Mouse (Mus musculus) limb, embryonic 11.5 days (tissue): ENCODE results near the gene Hps4. TPM values are rescaled to one million over a fixed set of nuclear protein-coding genes. Genes with fewer than 3 reads are reported as not detected.

Experiments
- ATAC-seq: fragments of 200-750 bp; cut with Nextera tagmentation; 2 replicates; pipeline ENCODE4 v1.8.0; 2017; ENCODE audit warnings: low read depth; ENCODE audit not compliant: insufficient number of reproducible peaks, low FRiP score, low TSS enrichment
- DNase-seq: peaks from one replicate; pipeline ENCODE4 v3.0.0-alpha.2; 2015; ENCODE audit warnings: low spot score
- H3K27ac ChIP-seq: fragments of 300-500 bp; sonication (generic); replicated peaks from 2 replicates; pipeline ENCODE4 v1.5.1; 2014; ENCODE audit warnings: low read depth, mild to moderate bottlenecking, low read length
- H3K27me3 ChIP-seq: fragments of 300-500 bp; sonication (generic); 2 replicates; pipeline ENCODE4 v1.6.1; 2014; ENCODE audit warnings: mild to moderate bottlenecking, low read length, mixed read lengths; ENCODE audit not compliant: control insufficient read depth, insufficient read depth
- H3K36me3 ChIP-seq: fragments of 300-500 bp; sonication (generic); 2 replicates; pipeline ENCODE4 v1.6.1; 2014; ENCODE audit warnings: mild to moderate bottlenecking, low read length, moderate library complexity, mixed read lengths; ENCODE audit not compliant: control insufficient read depth, insufficient read depth
- H3K4me1 ChIP-seq: fragments of 300-500 bp; sonication (generic); 2 replicates; pipeline ENCODE4 v1.6.1; 2014; ENCODE audit warnings: low read length, mixed read lengths; ENCODE audit not compliant: control insufficient read depth, insufficient read depth
- H3K4me2 ChIP-seq: fragments of 300-500 bp; sonication (generic); 2 replicates; pipeline ENCODE4 v1.6.1; 2014; ENCODE audit warnings: low read depth, mild to moderate bottlenecking, moderate library complexity; ENCODE audit not compliant: severe bottlenecking
- H3K4me3 ChIP-seq: fragments of 300-500 bp; sonication (generic); 2 replicates; pipeline ENCODE4 v1.5.1; 2014; ENCODE audit warnings: low read depth, low read length
- H3K9ac ChIP-seq: fragments of 300-500 bp; sonication (generic); 2 replicates; pipeline ENCODE4 v1.6.1; 2014; ENCODE audit warnings: mild to moderate bottlenecking, low read length
- H3K9me3 ChIP-seq: fragments of 300-500 bp; sonication (generic); 2 replicates; pipeline ENCODE4 v1.6.1; 2016; ENCODE audit warnings: low read length; ENCODE audit not compliant: control insufficient read depth
- WGBS: fragments of 180-500 bp; shearing (Covaris S2); extraction: QIAGEN DNeasy Blood & Tissue Kit; methylation state at CpG from one replicate; pipeline ENCODE4 v1.1.7; 2014; 5-methylcytosine and 5-hydroxymethylcytosine counted together
- polyA plus RNA-seq: library from polyadenylated mRNA; unstranded; fragments of >200 nt; fragmentation: Nextera tagmentation; extraction: Ambion mirVana; gene quantifications from 2 replicates; pipeline ENCODE4 v1.2.1, GENCODE M21; 2014

Hps4 gene
- polyA plus RNA-seq, 1 experiment from 2014 or later = 38.4 TPM

DNA sequence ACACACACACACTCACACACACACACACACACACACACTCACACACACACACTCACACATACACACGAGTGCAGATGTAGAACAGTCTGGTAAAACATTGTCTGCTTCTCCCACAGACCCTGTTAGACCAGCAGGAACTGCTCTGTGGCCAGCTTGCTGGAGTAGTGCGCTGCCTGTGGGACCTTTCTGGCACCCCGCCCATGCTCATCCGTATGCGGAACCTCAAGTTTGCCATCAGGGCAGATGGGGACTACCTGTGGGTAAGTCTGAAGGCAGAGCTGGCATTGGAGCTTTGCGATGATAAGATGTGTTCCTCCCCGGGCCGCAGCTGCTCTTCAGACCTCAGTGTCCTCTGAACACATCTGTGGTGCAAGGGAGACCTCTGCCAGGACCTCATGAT lies 6.3 kb downstream of the Hps4 start:
- no peak for ATAC-seq
- Histone ChIP-seq H3K4me3 (no peak overlapping the region), H3K4me1 (no peaks in the 10 kb centered on the region), H3K27ac (no peak overlapping the region), H3K36me3 (peaks cover 7% of the 10 kb centered on the region), H3K4me2 (no peak overlapping the region), H3K9me3 (no peaks in the 10 kb centered on the region), H3K27me3 (no peaks in the 10 kb centered on the region), H3K9ac (no peak overlapping the region)
- 94% methylated on average over 8 of the region's 8 CpGs for WGBS
- no peak for DNase-seq

DNA sequence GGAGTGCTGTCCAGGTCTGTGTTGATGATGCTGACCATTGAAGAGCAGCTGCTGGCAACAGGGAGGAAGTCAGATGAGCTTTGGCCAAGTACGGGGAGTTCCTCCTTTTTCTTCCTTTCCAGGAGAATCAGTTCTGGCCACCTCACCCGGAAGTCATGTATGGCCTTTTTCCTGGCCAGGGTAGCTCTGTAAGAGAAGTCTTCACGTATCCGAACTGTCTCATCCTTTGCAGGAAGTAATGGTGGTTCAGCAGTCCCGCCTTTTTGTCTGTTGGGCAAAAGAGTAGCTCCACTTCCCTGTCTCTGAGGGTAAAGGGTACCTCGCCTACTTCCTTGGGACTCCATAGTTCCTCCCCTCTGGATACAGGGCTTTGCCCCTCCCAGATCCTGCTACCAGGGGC lies 12.6 kb downstream of the Hps4 start:
- Histone ChIP-seq H3K4me2 (no peak overlapping the region), H3K9ac (no peak overlapping the region), H3K4me1 (no peaks in the 10 kb centered on the region), H3K4me3 (no peak overlapping the region), H3K9me3 (no peaks in the 10 kb centered on the region), H3K36me3 (peaks cover 7% of the 10 kb centered on the region), H3K27ac (no peak overlapping the region), H3K27me3 (no peaks in the 10 kb centered on the region)
- WGBS = 86% methylated on average over 6 of the region's 6 CpGs
- no peak for ATAC-seq
- DNase-seq = no peak

DNA sequence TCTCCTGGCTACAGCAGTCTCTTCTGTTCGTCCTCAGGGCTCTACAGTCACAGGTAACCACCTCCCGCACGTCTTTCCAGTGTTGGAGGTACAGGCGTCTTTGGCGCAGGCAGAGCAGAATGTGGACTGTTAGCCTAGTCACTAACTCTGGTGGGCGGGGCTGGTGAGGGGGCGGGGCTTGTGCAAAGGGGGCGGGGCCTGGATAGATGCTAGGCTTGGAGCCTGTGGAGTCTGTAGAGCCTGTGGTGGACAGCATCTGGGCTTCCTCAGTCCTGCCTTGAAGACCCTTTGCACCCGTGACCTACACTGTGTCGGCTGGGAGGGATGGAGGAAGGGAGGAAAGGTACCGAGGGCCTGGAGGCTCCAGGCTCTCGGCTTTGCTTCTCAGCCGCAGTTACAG lies 13.0 kb downstream of the Hps4 start, which contains the start of gene Gm6583:
Gene Gm6583, minus strand, starts transcription at position 124 of the 400 bp plus-strand sequence.
- ATAC-seq (no peak), DNase-seq (no peak)
- no peak within 1 kb of the TSS for H3K4me2 ChIP-seq
- H3K36me3 ChIP-seq = peaks cover 5% of the 10 kb centered on the region
- H3K9ac ChIP-seq = no peak within 1 kb of the TSS
- H3K27me3 ChIP-seq = no peaks in the 10 kb centered on the region
- no peak within 1 kb of the TSS for H3K4me3 ChIP-seq
- no peaks in the 10 kb centered on the region for H3K4me1 ChIP-seq
- H3K9me3 ChIP-seq = no peaks in the 10 kb centered on the region
- no peak within 1 kb of the TSS for H3K27ac ChIP-seq
- whole genome bisulfite sequencing = 64% methylated on average over 13 of the region's 13 CpGs

DNA sequence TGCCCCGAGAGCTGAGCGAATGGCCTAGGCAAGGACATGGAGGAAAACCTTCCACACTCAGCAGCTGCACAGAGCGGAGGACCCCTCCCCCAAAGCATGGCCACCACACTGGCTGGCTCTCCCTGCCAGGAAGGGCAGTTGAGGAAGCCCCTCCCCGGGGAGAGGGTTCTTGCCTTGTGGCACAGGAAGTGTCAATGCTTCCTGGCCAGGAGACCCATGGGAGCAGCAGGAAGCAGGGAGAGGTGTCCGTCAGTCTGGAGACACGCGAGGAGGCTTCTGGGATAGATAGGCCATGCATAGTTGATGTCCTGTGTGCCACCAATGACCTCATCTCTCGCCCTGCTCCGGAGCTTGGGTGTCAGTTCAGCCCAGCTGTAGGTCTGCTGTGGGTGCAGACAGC lies 13.4 kb downstream of the Hps4 start:
- Histone ChIP-seq H3K4me3 (no peak overlapping the region), H3K4me1 (no peaks in the 10 kb centered on the region), H3K9me3 (no peaks in the 10 kb centered on the region), H3K9ac (no peak overlapping the region), H3K4me2 (no peak overlapping the region), H3K27ac (no peak overlapping the region), H3K27me3 (no peaks in the 10 kb centered on the region), H3K36me3 (peaks cover 5% of the 10 kb centered on the region)
- ATAC-seq (no peak), DNase-seq (no peak)
- WGBS = 94% methylated on average over 9 of the region's 9 CpGs

DNA sequence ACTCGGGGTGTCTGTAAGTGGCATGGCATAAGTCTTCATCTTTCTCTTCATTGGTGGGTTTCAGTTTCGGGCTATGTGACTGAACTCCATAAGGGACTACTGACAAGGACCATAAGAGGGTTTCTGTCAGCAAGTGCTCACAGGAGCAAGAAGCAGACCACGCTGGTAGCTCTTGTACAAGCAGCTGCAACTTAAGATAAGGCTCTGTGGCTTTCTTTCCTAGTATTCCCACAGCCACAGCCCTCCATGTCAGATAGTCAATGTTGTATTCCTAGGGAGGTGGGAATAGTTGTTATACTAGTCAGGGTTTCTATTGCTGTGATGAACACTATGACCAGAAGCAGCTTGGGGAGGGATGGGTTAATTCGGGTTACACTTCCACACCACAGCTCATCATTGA lies 16.6 kb downstream of the Hps4 start:
- Histone ChIP-seq H3K27ac (no peak overlapping the region), H3K9ac (no peak overlapping the region), H3K27me3 (no peaks in the 10 kb centered on the region), H3K4me2 (no peak overlapping the region), H3K36me3 (peaks cover 7% of the 10 kb centered on the region), H3K4me1 (no peaks in the 10 kb centered on the region), H3K4me3 (no peak overlapping the region), H3K9me3 (no peaks in the 10 kb centered on the region)
- DNase-seq (no peak), ATAC-seq (no peak)
- WGBS = 90% methylated on average over 4 of the region's 4 CpGs

DNA sequence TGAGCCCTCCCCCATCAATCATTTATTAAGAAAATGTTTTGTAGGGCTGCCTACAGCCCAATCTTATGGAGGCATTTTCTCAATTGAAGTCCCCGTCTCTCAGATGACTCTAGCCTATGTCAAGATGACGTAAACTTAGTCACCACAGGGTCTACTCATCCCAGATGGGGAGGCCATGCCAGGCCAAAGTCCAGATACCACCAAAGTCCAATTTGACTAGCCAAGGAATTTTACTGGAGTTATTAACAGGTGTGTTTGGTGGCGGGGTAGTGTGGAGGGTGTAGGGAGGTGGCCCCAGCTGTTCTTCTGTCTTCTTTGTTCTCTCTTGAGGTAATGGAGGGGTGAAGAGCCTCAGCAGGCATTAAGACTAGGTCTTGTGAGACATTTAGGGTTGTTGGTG lies 17.2 kb downstream of the Hps4 start:
- ATAC-seq (no peak), DNase-seq (no peak)
- Histone ChIP-seq H3K27me3 (no peaks in the 10 kb centered on the region), H3K27ac (no peak overlapping the region), H3K4me2 (no peak overlapping the region), H3K4me1 (peaks cover 3% of the 10 kb centered on the region; the same call in 1 of the 2 replicates), H3K9me3 (no peaks in the 10 kb centered on the region), H3K4me3 (no peak overlapping the region), H3K9ac (no peak overlapping the region), H3K36me3 (peaks cover 11% of the 10 kb centered on the region)
- WGBS = 65% methylated on average over 3 of the region's 3 CpGs

DNA sequence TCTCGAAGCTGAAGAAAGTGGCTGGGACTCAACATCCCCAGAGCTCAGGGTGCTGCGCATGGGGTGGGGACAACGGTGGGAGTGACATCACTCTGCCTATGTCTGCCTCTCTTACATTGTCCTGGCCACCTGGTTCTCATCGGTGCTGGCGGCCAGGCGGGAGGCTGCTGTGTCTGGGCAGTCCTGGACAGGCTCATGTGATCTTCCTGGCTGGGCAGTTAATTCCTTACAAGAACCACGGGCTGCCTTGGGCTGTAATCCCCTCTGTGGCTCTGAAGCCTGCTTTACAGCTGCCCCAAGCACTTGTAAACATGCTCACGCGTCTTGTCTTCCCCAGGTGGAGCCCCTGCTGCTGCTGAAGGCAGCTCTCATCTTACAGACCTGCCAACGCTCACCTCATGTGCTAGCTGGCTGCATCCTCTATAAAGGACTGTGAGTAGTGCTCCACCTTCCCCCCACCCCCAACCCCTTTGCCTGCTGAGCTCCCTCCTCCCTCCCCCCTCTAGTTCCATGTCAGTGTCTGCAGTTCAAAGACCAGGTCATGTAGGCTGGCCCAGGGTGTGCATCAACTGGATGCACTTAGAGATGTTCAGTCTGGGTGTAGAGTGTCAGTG lies 21.4 kb downstream of the Hps4 start:
- peak; percentile 31 for DNase-seq
- ATAC-seq = peak; percentile 67; the same call in 1 of the 2 replicates
- Histone ChIP-seq H3K4me3 (no peak overlapping the region), H3K4me1 (peaks cover 3% of the 10 kb centered on the region; the same call in 1 of the 2 replicates), H3K27me3 (no peaks in the 10 kb centered on the region), H3K9ac (no peak overlapping the region), H3K4me2 (no peak overlapping the region), H3K27ac (peak overlapping the region; percentile 65), H3K36me3 (peaks cover 17% of the 10 kb centered on the region), H3K9me3 (no peaks in the 10 kb centered on the region)
- 32% methylated on average over 10 of the region's 10 CpGs for WGBS

DNA sequence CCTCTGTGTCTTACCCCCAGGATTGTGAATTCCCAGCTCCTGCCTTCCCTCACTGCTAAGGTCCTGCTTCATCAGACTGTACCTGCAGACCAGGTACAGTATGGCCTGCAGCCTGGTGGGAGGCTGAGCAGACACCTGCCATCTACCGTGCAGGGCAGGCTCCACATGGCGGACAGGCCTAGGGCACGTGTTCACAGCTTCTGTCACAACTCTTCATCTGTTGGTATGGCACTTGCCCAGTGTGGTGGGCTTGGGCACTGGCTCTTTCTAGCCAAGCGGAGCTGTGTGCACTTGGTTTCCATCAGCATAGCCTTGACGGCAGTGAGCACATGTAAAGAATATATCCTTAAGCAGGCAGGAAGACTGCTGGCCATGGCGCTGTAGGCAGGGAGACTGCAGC lies 24.0 kb downstream of the Hps4 start:
- no peak overlapping the region for H3K27ac ChIP-seq
- H3K9me3 ChIP-seq = no peaks in the 10 kb centered on the region
- DNase-seq (no peak), ATAC-seq (no peak)
- 93% methylated on average over 6 of the region's 6 CpGs for WGBS
- no peak overlapping the region for H3K4me2 ChIP-seq
- peaks cover 23% of the 10 kb centered on the region for H3K36me3 ChIP-seq
- H3K4me1 ChIP-seq = peaks cover 3% of the 10 kb centered on the region; the same call in 1 of the 2 replicates
- H3K9ac ChIP-seq = no peak overlapping the region
- H3K27me3 ChIP-seq = no peaks in the 10 kb centered on the region
- H3K4me3 ChIP-seq = no peak overlapping the region

DNA sequence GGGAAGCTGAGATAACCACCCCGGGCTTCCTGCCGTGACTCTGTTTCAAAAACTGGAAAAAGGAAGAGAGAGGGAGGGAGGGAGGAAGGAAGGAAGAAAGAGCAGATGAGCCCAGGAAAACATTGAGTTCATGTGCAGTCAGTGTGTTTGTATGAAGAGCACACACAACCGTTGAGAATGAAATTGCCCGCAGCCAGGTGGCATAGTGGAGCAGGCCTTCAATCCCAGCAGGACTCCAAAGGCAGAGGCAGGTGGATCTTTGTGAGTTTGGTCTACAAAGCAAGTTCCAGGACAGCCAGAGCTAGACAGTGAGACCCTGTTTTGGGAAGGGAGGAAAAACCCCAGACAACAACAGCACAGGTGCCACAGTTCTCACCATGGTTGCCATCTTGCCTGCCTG lies 24.5 kb downstream of the Hps4 start:
- H3K27me3 ChIP-seq = no peaks in the 10 kb centered on the region
- DNase-seq (no peak), ATAC-seq (no peak)
- 90% methylated on average over 4 of the region's 4 CpGs for WGBS
- H3K9ac ChIP-seq = no peak overlapping the region
- peaks cover 3% of the 10 kb centered on the region; the same call in 1 of the 2 replicates for H3K4me1 ChIP-seq
- H3K4me2 ChIP-seq = no peak overlapping the region
- H3K9me3 ChIP-seq = no peaks in the 10 kb centered on the region
- peaks cover 21% of the 10 kb centered on the region for H3K36me3 ChIP-seq
- no peak overlapping the region for H3K27ac ChIP-seq
- H3K4me3 ChIP-seq = no peak overlapping the region
